Mouse (Mus musculus): ENCODE data around the gene Il11ra1. TPM values are rescaled to one million over a fixed set of nuclear protein-coding genes. Genes with fewer than 3 reads are reported as not detected.
"Not testable (repeated sequence)": the region's sequence is repeated elsewhere in the genome, so short reads cannot be mapped to it uniquely, and the experiment has no call there.

Il11ra1 gene
- total RNA-seq, 2 experiments from 2014 or later = 50.0 to 53.5 TPM

GRCm38 (mm10) chr4:41681176-41681575 lies 18.6 kb upstream of the Il11ra1 start:
- no peak for DNase-seq

- DNase-seq = no peak
Observed at GRCm38 (mm10) chr4:41681947-41682346, 17.8 kb upstream of the Il11ra1 start.

DNA sequence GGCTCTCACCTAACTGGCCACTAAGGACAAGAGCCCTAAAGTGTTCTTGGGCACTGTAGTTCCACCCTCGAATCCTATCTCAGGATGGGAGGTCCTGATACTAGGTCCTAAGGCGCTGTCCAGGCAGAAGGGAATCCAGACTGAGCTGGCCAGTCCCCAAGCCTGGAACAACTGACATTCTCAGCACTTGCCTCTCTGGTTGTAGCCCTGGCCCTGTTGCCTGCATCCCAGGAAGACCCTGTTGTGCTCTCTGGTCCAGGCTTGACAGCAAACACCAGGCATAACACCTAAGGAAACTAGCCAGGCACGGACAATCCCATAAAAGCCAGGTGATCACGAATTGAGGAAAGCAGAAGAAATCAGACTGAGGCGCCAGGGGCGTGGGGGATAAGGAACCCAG lies 17.0 kb upstream of the Il11ra1 start:
- DNase-seq = no peak

DNA sequence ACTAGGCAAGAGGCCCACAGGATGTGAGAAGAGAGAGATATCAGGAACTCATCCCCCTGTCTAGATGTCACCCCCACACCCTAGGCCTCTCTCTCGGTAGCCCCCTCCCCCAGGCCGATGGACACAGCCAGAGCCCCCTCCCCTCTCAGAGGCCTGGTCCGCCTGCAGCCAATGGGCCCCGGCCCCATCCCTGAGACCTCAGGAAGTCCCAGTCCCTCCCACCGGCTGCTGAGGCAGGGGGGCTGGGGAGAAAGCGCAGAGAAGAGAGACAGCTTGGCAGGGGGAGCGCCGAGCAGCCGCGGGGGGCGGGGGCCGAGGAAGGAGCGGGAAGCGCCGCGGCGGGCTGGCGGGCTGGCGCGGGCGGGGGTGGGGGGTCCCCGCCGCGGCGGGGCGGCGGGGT lies 16.5 kb upstream of the Il11ra1 start:
- DNase-seq = not testable (repeated sequence)

- DNase-seq = not testable (repeated sequence)
Observed at GRCm38 (mm10) chr4:41684131-41684930, 15.5 kb upstream of the Il11ra1 start.

DNA sequence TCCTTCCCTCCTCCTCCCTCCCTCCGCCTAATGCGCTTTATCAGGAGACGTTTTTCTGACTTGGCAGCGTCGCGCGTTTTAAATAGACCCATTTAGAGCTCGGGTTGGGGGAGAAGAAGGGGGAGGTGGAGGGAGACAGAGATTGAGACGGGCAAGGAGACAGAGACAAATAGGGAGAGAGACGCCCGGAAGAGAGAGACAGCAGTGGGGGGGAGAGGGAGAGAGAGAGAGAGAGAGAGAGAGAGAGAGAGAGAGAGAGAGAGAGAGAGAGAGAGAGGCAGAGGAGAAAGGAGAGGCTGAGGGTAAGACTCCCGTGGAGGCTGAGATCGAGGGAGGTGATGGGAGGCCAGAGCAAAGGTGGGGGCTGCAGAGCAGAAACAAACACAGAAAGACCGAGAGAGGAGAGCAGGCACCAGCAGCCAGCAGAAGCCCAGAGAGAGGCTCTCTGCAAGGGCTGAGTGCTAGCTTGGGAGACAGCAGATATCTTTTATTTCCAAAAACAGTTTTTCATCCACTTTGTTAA lies 14.8 kb upstream of the Il11ra1 start:
- DNase-seq = not testable (repeated sequence)

DNA sequence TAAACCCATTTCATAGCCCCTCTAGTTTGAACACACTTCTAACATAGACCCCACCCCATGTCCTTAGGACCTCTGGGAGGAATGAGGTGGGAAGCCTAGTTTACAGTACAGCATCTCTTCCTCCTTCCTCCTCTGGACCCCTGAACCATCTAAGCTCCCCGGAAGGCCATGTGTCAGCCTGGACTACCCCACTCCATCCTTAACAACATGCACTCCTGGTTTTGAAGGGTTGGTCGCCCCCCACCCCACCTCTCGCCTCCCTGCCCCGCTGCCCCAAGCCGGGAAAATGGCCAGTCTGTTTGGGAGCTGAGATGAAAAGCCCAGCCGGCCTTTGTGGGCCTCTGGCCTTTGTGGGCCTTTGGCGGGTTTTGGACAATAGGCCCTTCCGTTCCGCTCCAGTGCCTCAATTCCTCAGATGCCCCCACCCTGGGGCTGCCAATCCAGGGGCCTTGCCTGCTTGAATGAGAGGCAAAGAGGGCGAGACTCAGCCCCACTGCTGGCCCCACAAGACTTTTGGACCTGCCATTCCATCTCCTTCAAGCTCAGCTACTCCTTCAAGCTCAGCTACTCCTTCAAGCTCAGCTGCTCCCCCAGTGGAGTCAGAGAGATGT lies 13.8 kb upstream of the Il11ra1 start:
- DNase-seq = not testable (repeated sequence)

- DNase-seq = not testable (repeated sequence)
Observed at GRCm38 (mm10) chr4:41688562-41688961, 11.2 kb upstream of the Il11ra1 start.

- DNase-seq = not testable (repeated sequence)
Observed at GRCm38 (mm10) chr4:41690014-41690413, 9.8 kb upstream of the Il11ra1 start.

DNA sequence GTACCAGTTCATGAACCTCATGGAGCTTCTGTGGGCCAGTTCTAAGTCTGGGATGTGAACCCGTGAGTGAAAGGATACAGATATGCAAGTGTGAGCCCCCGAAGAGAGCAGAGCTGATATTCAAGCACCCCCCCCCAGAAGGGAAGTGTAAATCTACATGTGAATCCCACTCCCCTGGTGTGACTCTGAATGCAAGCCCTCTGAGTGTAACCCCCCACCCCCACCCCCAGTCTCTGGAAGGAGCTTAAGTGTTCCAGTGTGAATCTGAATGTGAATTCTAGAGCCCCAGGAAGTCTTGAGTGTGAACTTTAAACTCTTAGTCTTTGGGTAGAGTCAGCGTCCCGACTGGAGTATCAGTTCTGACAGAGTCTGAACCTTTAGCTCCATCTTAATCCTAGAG lies 6.3 kb upstream of the Il11ra1 start:
- not testable (repeated sequence) for DNase-seq

DNA sequence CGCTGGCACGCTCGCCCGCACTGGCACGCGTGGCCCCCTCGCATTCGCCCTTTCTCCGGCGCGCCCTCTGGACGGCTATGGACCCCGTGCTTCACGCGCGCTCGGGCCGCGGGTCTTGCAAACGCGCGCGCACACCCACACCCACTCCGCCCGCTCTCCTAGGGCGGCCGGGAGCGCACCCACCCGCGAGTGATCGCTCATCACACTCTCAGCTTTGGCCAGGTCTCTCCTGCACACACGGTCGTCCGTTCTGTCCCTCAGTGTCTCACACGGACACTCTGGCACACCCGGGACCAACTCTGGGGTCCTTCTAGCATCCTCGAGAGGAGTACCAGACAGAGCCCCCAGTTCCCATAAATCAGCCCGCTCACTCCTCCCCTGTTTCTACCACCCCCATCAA lies 4.0 kb upstream of the Il11ra1 start:
- DNase-seq = not testable (repeated sequence)

- DNase-seq = not testable (repeated sequence)
Observed at GRCm38 (mm10) chr4:41696452-41696851, 3.3 kb upstream of the Il11ra1 start.

DNA sequence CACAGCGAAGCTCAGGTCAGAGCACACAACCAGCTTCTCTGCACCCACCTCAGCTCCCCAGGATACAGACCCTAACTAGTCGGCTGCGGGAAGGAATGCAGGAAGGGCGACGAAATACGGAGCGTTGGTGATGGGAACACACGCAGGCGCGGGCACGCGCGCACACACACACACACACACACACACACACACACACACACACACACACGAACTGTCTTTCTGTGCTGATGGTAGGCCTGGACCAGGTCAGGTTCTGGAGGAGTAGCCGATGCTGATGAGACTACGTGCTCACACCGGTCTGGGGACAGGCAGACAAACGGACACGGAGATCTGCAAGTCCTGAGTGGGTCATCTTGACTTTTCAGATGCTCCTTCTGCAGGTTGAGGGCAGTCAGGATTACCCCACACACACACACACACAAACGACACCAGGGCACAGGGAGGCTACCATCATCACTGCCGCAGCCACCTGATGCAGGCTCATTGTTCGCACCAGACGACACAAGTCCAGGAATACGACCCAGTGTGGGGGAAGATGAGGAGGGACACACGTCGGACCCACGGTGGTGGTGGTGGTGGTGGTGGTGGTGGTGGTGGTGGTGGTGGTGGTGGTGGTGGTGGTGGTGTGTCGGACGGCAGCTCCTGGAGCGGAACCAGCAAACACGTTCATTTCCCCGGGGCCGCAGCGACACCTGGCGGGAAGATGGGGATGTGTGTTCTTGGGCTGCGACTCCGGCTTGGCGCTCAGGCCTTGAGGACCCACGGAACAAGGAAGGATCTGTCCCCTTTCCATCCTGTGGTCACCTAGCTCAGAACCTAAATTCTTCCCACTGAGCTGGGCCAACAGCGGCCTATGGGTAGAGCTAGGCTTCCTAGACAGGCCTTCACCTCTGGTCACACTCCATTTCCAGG lies 2.6 kb upstream of the Il11ra1 start, which contains the start of gene Cntfr:
TSS of gene Cntfr (minus strand) at position 160 of the 912 bp plus-strand sequence.
- DNase-seq = peak; percentile 90

GRCm38 (mm10) chr4:41698421-41699016 lies 1.3 kb upstream of the Il11ra1 start:
- peak; percentile 43 for DNase-seq

- DNase-seq = not testable (repeated sequence)
Observed at GRCm38 (mm10) chr4:41700224-41700623, 435 bp downstream of the Il11ra1 start.

- DNase-seq = not testable (repeated sequence)
Observed at GRCm38 (mm10) chr4:41702226-41702625, 2.4 kb downstream of the Il11ra1 start.

DNA sequence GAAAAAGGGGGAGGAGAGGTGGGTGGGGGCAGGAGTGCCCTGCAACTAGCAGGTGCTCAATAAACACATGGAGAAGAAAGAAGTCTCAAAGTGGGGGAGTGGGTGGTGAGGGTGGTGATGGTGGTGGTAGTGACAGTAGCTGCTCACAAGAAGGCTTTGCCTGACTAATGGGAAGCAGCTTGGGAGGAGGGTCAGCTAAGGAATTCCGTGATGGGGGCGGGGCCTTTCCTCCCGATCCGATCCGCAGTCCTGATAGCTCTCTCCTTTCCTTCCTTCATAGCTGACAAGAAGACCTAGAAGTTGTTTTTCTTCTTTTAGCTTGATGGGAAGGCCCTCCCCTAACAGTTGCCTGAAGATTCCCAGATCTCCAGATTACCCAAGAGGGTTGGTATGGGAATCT lies 4.9 kb downstream of the Il11ra1 start:
- DNase-seq = no peak

DNA sequence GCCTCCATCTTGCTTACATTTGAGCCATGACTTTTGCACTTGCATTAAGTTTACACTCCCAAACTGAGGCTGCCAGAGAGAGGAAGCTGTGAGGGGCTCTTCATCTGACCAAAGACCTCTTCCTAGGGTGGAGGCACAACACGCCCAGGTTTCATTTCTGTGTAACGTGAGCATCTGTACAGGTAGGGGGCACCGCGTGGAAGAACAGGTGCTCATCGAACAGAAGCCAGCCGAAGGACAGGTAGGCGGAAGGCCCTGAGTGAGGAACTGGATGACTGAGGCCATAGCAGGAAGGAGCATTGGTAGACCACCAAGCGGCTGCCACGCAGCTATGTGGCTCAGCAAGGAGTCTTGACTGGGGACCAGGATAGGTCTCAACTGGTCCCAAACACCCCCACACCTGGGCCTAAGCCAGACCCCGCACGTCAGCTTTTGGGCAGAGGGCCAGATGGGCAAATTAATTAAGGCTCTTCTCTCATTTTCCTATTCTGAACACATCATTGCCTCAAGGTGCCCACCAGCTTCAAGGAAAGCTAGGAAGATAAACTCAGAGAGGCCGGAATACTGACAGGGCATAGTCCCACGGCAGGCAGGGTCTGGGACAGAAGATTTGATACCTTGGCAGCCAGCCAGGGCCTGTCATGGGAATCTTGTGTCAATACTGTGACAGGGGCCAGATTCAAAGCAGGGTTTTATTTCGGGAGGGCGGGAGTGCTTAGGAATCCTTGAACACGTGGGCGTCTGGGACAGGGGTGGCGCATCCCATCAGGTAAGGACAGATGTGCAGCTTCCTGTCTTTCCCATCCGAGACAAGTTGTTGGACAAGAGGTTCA lies 6.3 kb downstream of the Il11ra1 start:
- no peak for DNase-seq

- DNase-seq = peak; percentile 70
Observed at GRCm38 (mm10) chr4:41707011-41707535, 7.3 kb downstream of the Il11ra1 start.

GRCm38 (mm10) chr4:41708192-41708745 lies 8.5 kb downstream of the Il11ra1 start:
- DNase-seq = peak; percentile 40

Data from heart, postnatal 4 days (tissue).